13 mouse cellular contexts compared by ENCODE assay signal in the genomic region with DNA sequence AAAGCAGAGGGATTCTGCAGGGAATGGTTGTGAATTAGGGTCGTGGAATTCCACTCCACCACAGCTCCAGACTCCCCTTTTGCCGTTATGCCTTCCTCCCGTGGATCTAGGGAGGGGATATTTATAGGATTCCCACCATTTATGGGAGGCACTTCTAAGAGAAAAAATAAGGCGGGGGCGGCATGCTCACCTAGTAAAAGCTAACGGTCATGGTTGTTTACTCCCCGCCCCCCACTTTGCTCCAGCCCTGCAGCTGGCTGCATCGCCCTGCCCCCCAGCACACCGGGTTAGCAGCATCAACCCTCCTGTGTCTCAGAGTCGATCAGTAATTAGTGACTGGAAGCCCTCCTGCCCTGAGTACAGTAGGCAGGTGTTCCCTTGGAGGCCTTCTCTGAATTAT. TPM values are rescaled to one million over a fixed set of nuclear protein-coding genes. Genes with fewer than 3 reads are reported as not detected.
DNase-seq lines count a peak whose midpoint lies in the region; ATAC-seq and TF ChIP-seq lines count a peak whose summit lies in the region.
"Had no signal": no experiment of that assay in that cellular context is flagged by ENCODE, and none has a peak within 500 bp of the region (broad histone marks: within the 10 kb centered on the region; RNA-seq: fewer than 3 reads in every experiment).

No protein-coding gene starts in this region.

- H3K9me3 ChIP-seq in heart, embryonic 15.5 days (replicated peaks) = no peaks in the 10 kb centered on the region
- no peaks in the 10 kb centered on the region for H3K9me3 ChIP-seq in lung, postnatal 0 days (ENCODE audit: low read length)
- H3K9me3 ChIP-seq in embryonic facial prominence, embryonic 14.5 days (ENCODE audit: control insufficient read depth, low read length) = no peaks in the 10 kb centered on the region
- no peaks in the 10 kb centered on the region for H3K9me3 ChIP-seq in liver, embryonic 14.5 days (ENCODE audit: control insufficient read depth, low read length)
- H3K9me3 ChIP-seq: forebrain, embryonic 10.5 days; hindbrain, embryonic 10.5 days; megakaryocyte, embryonic 14.5 days had no signal

- TF ChIP-seq CTCF in lung, postnatal 0 days (IDR thresholded peaks at IDR 0.05) = no peak
- no peak for TF ChIP-seq CTCF in liver, embryonic 14.5 days (IDR thresholded peaks at IDR 0.05; ENCODE audit: low read depth)

- WGBS in heart, embryonic 15.5 days = 6% methylated on average over 10 of the region's 10 CpGs
- 1% methylated on average over 10 of the region's 10 CpGs for WGBS in lung, postnatal 0 days
- 10% methylated on average over 10 of the region's 10 CpGs for WGBS in embryonic facial prominence, embryonic 14.5 days
- 7% methylated on average over 10 of the region's 10 CpGs for WGBS in liver, embryonic 14.5 days (ENCODE audit: insufficient replicate concordance)

- no peak overlapping the region for H3K27ac ChIP-seq in heart, embryonic 15.5 days
- no peak overlapping the region for H3K27ac ChIP-seq in lung, postnatal 0 days (ENCODE audit: low read length)
- no peak overlapping the region for H3K27ac ChIP-seq in embryonic facial prominence, embryonic 14.5 days (replicated peaks; ENCODE audit: low read depth, low read length)
- no peak overlapping the region for H3K27ac ChIP-seq in liver, embryonic 14.5 days
- H3K27ac ChIP-seq: forebrain, embryonic 10.5 days; hindbrain, embryonic 10.5 days had no signal

- no peak for TF ChIP-seq EP300 in lung, postnatal 0 days (IDR thresholded peaks at IDR 0.05)
- no peak for TF ChIP-seq EP300 in liver, embryonic 14.5 days (IDR thresholded peaks at IDR 0.05; ENCODE audit: low read depth)

- no peak for ATAC-seq in heart, embryonic 15.5 days (replicated peaks; ENCODE audit: insufficient number of reproducible peaks, insufficient read depth, low FRiP score, low read depth)
- ATAC-seq in lung, postnatal 0 days = no peak
- peak; percentile 15; the same call in 1 of the 2 replicates for ATAC-seq in embryonic facial prominence, embryonic 14.5 days (ENCODE audit: low read depth)
- no peak for ATAC-seq in liver, embryonic 14.5 days (ENCODE audit: insufficient read depth)
- no peak for ATAC-seq in inflammation-experienced regulatory T-cells, adult 6 months

- no peak for DNase-seq in heart, adult 11 months
- DNase-seq in lung, postnatal 0 days (ENCODE audit: low spot score) = no peak
- no peak for DNase-seq in lung, postnatal 36 days
- no peak for DNase-seq in embryonic facial prominence, embryonic 14.5 days (ENCODE audit: low spot score)
- DNase-seq in liver, embryonic 14.5 days (ENCODE audit: low read depth in 3 of 3, low spot score in 3 of 3) = no peak
- DNase-seq in ovary, adult 18-20 months (ENCODE audit: low spot score) = no peak
- DNase-seq: adrenal gland, adult 2 months; thymus, postnatal 25 days had no signal

- peak overlapping the region; percentile 59 for H3K4me2 ChIP-seq in heart, embryonic 15.5 days
- H3K4me2 ChIP-seq in lung, postnatal 0 days (replicated peaks; ENCODE audit: low read depth, low read length) = peak overlapping the region; percentile 35; the same call in 1 of the 2 replicates
- H3K4me2 ChIP-seq in embryonic facial prominence, embryonic 14.5 days (ENCODE audit: low read depth, low read length) = peak overlapping the region; percentile 30
- H3K4me2 ChIP-seq in liver, embryonic 14.5 days (ENCODE audit: low read depth) = peak overlapping the region; percentile 1

- no peaks in the 10 kb centered on the region for H3K36me3 ChIP-seq in heart, embryonic 15.5 days
- H3K36me3 ChIP-seq in lung, postnatal 0 days (ENCODE audit: insufficient read depth, low read length) = no peaks in the 10 kb centered on the region
- no peaks in the 10 kb centered on the region for H3K36me3 ChIP-seq in embryonic facial prominence, embryonic 14.5 days (ENCODE audit: control insufficient read depth, insufficient read depth, low read length)
- no peaks in the 10 kb centered on the region for H3K36me3 ChIP-seq in liver, embryonic 14.5 days (replicated peaks; ENCODE audit: control insufficient read depth, insufficient read depth, low read depth)
- H3K36me3 ChIP-seq: forebrain, embryonic 10.5 days; hindbrain, embryonic 10.5 days had no signal

- peaks cover 10% of the 10 kb centered on the region for H3K4me1 ChIP-seq in heart, embryonic 15.5 days (replicated peaks)
- 0 out of 2 replicates have a peak, but pooled peaks cover 4% of the 10 kb centered on the region for H3K4me1 ChIP-seq in lung, postnatal 0 days (ENCODE audit: insufficient read depth, low read depth, low read length)
- peaks cover 15% of the 10 kb centered on the region for H3K4me1 ChIP-seq in embryonic facial prominence, embryonic 14.5 days (ENCODE audit: control insufficient read depth, insufficient read depth, low read length)
- H3K4me1 ChIP-seq in liver, embryonic 14.5 days (replicated peaks; ENCODE audit: control insufficient read depth in 2 of 2, insufficient read depth in 2 of 2, low read length in 1 of 2) = no peaks in the 10 kb centered on the region; a peak in 1 of 4 replicates

- peak overlapping the region; percentile 14; the same call in 1 of the 2 replicates for H3K9ac ChIP-seq in heart, embryonic 15.5 days
- no peak overlapping the region for H3K9ac ChIP-seq in lung, postnatal 0 days (replicated peaks; ENCODE audit: low read depth)
- no peak overlapping the region for H3K9ac ChIP-seq in embryonic facial prominence, embryonic 14.5 days (ENCODE audit: low read depth, low read length)
- H3K9ac ChIP-seq in liver, embryonic 14.5 days (replicated peaks) = no peak overlapping the region

- H3K27me3 ChIP-seq in heart, embryonic 15.5 days = peaks cover 12% of the 10 kb centered on the region
- no peaks in the 10 kb centered on the region for H3K27me3 ChIP-seq in lung, postnatal 0 days (replicated peaks; ENCODE audit: insufficient read depth, low read length)
- H3K27me3 ChIP-seq in embryonic facial prominence, embryonic 14.5 days (replicated peaks; ENCODE audit: control insufficient read depth, insufficient read depth, low read length) = no peaks in the 10 kb centered on the region
- no peaks in the 10 kb centered on the region for H3K27me3 ChIP-seq in liver, embryonic 14.5 days (ENCODE audit: control insufficient read depth, insufficient read depth, low read length)

- peak overlapping the region; percentile 26 for H3K4me3 ChIP-seq in heart, embryonic 15.5 days
- no peak overlapping the region for H3K4me3 ChIP-seq in lung, postnatal 0 days (ENCODE audit: low read depth, low read length)
- H3K4me3 ChIP-seq in embryonic facial prominence, embryonic 14.5 days (ENCODE audit: low read depth, low read length) = no peak overlapping the region
- no peak overlapping the region for H3K4me3 ChIP-seq in liver, embryonic 14.5 days (ENCODE audit: insufficient read depth in 1 of 2, low read depth in 2 of 2, low read length in 2 of 2)
- H3K4me3 ChIP-seq: forebrain, embryonic 10.5 days; hindbrain, embryonic 10.5 days; megakaryocyte, embryonic 14.5 days had no signal

RNA-seq across cellular contexts. Expression of a gene that starts 30.6 kb away (rescaled TPM):
- polyA plus RNA-seq in heart, embryonic 15.5 days (2015; fragmentation: Nextera tagmentation; extraction: Ambion mirVana) = 2.9 and 5.2 TPM in 2 replicates
- polyA plus RNA-seq in lung, postnatal 0 days (2015; fragmentation: Nextera tagmentation; extraction: Ambion mirVana) = 3.6 and 4.1 TPM in 2 replicates
- polyA plus RNA-seq in embryonic facial prominence, embryonic 14.5 days (2014; fragmentation: Nextera tagmentation; extraction: Ambion mirVana) = 46.4 and 50.9 TPM in 2 replicates
- 0.26 TPM in 2 replicates for polyA plus RNA-seq in liver, embryonic 14.5 days (2012; rRNA removed)
- 0.27 TPM in 1 of 2 replicates, not detected in the other for polyA plus RNA-seq in liver, embryonic 14.5 days (2014; fragmentation: Nextera tagmentation; extraction: Ambion mirVana)
- polyA plus RNA-seq in inflammation-experienced regulatory T-cells, adult 6 months (2017; shearing (Covaris generic)) = not detected

Comparison
In these comparisons a context has a peak if more than half of its experiments do, and no peak if none do; other contexts are left out.
1. H3K4me2 ChIP-seq: peak in every context shown above with its lines; median percentile 59 in heart, embryonic 15.5 days; 35 in lung, postnatal 0 days; 30 in embryonic facial prominence, embryonic 14.5 days; 1 in liver, embryonic 14.5 days.